8 mouse cellular contexts compared by ENCODE assay signal in the genomic region with DNA sequence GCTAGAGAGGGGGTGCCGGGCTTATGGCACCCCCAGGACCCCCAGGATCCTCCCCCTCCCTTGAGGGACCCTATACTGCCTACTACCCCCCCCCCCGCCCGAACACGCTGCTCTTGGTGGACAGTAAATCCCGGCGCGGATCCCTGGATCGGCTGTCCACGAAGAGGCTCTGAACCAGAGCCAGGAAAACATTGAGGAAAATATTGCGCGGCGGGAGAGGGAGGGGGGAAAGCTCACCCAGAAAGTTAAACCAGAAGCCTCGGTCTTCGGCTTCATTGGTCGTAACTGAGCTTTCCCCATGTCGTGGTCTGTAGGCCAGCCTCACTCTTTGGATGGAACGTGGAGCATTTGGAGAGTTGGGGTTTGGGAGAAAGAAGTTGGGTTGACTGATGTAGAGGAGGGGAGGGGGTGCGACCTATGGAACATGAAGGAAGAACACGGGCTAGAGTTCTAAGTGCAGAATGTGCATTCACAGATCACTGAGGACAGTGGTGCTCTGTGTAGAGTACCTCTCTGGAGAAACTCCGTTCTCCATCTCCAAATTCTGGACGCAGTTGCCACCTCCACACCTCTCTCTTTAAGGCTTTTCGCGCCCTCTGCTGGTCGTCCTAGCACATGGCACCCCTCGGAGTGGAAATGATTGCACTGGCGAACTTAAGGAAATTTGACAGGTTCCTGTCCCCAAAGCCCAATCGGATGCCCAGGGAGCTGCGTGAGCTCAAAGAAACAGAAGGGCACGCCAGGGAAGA. TPM values are rescaled to one million over a fixed set of nuclear protein-coding genes. Genes with fewer than 3 reads are reported as not detected.
DNase-seq lines count a peak whose midpoint lies in the region; ATAC-seq and TF ChIP-seq lines count a peak whose summit lies in the region.

A gene (minus strand): TSS at position 84 of the 749 bp plus-strand sequence.

- peak; percentile 61 for ATAC-seq in forebrain, postnatal 0 days
- ATAC-seq in hematopoietic stem cell, adult 5-6 weeks (replicated peaks in 1 of 2; ENCODE audit: insufficient read depth in 1 of 2, low FRiP score in 2 of 2, low TSS enrichment in 1 of 2, low read depth in 1 of 2, poor library complexity in 2 of 2, severe bottlenecking in 2 of 2): peak; percentile 54 to 63; a peak in 3 of 4 replicates

- peak within 1 kb of the TSS; percentile 26 for H3K4me3 ChIP-seq in forebrain, postnatal 0 days (ENCODE audit: low read depth, low read length)

- WGBS in forebrain, postnatal 0 days: 2% methylated on average over 29 of the region's 29 CpGs

- peaks cover 30% of the 10 kb centered on the region for H3K27me3 ChIP-seq in forebrain, postnatal 0 days (ENCODE audit: insufficient read depth, low read length)

- TF ChIP-seq CTCF in forebrain, postnatal 0 days (IDR thresholded peaks at IDR 0.05; ENCODE audit: low read depth): peak; percentile 89

- peak within 1 kb of the TSS; percentile 53 for H3K4me2 ChIP-seq in forebrain, postnatal 0 days (ENCODE audit: low read depth)

- H3K36me3 ChIP-seq in forebrain, postnatal 0 days (ENCODE audit: insufficient read depth): no peaks in the 10 kb centered on the region

- no peaks in the 10 kb centered on the region for H3K9me3 ChIP-seq in forebrain, postnatal 0 days (ENCODE audit: low read length)

- H3K4me1 ChIP-seq in forebrain, postnatal 0 days (ENCODE audit: insufficient read depth): peaks cover 13% of the 10 kb centered on the region

- peak; percentile 89 for DNase-seq in MEL-GATA-1-ER (ENCODE audit: extremely low read depth, low read depth)
- peak; percentile 84 to 86 for DNase-seq in cerebellum, adult 18-20 months
- peak; percentile 87 for DNase-seq in forebrain, postnatal 0 days
- DNase-seq in layer of hippocampus, adult 9-11 months: peak; percentile 58
- peak; percentile 90 for DNase-seq in lung, postnatal 14 days
- DNase-seq in retina, embryonic 14.5 days (ENCODE audit: low spot score): peak; percentile 93
- peak; percentile 92 for DNase-seq in thymus, postnatal 4 days

- no peak within 1 kb of the TSS for H3K27ac ChIP-seq in forebrain, postnatal 0 days (ENCODE audit: low read depth, low read length)

- H3K9ac ChIP-seq in forebrain, postnatal 0 days: no peak within 1 kb of the TSS

RNA-seq across cellular contexts. Expression of the gene that starts here (rescaled TPM):
- total RNA-seq in forebrain, postnatal 0 days (2014; rRNA removed): 2.5 and 5.1 TPM in 2 replicates
- polyA plus RNA-seq in forebrain, postnatal 0 days (2015; fragmentation: Nextera tagmentation; extraction: Ambion mirVana): 0.89 and 1.2 TPM in 2 replicates
- not detected in 2 replicates for total RNA-seq in hematopoietic stem cell, adult 5-6 weeks (2017)

Comparison
In these comparisons a context has a peak if more than half of its experiments do, and no peak if none do; other contexts are left out.
1. Peak in ATAC-seq in hematopoietic stem cell, adult 5-6 weeks; RNA of the gene not detected or under 1 TPM.